Mouse (Mus musculus) adrenal gland, postnatal 14 days (tissue): ENCODE measurements around the gene Tph2. TPM values are rescaled to one million over a fixed set of nuclear protein-coding genes. Genes with fewer than 3 reads are reported as not detected.

Experiments
- DNase-seq: peaks from one replicate; pipeline ENCODE4 v3.0.0; 2021; ENCODE audit warnings: mixed read lengths
- total RNA-seq: library from RNA; stranded (reverse); gene quantifications from 2 replicates; pipeline ENCODE4 v1.2.3, GENCODE M21; 2021

The Tph2 gene
- total RNA-seq, 1 experiment from 2014 or later, result not detected

GRCm38 (mm10) chr10:115137016-115137415, 47.8 kb downstream of the Tph2 start:
- peak; percentile 45 for DNase-seq

- no peak for DNase-seq
Observed at GRCm38 (mm10) chr10:115127907-115128306, 56.9 kb downstream of the Tph2 start.

GRCm38 (mm10) chr10:115125550-115125949, 59.3 kb downstream of the Tph2 start:
- DNase-seq, result no peak

- DNase-seq, result no peak
Observed at GRCm38 (mm10) chr10:115125027-115125426, 59.8 kb downstream of the Tph2 start.

GRCm38 (mm10) chr10:115107666-115108540, 76.9 kb downstream of the Tph2 start:
- DNase-seq, result peak; percentile 53

GRCm38 (mm10) chr10:115104175-115104574, 80.6 kb downstream of the Tph2 start:
- peak; percentile 27 for DNase-seq

- DNase-seq, result peak; percentile 31
Observed at GRCm38 (mm10) chr10:115099890-115100580, 84.8 kb downstream of the Tph2 start.

- DNase-seq, result peak; percentile 40
Observed at GRCm38 (mm10) chr10:115097163-115097562, 87.7 kb downstream of the Tph2 start.

GRCm38 (mm10) chr10:115096191-115096590, 88.6 kb downstream of the Tph2 start:
- DNase-seq, result no peak

- DNase-seq, result no peak
Observed at GRCm38 (mm10) chr10:115078232-115078631, 106.6 kb downstream of the Tph2 start.

GRCm38 (mm10) chr10:115069123-115069911, 115.5 kb downstream of the Tph2 start:
- DNase-seq, result no peak

- no peak for DNase-seq
Observed at GRCm38 (mm10) chr10:115063936-115064335, 120.9 kb downstream of the Tph2 start.

GRCm38 (mm10) chr10:115061498-115061897, 123.3 kb downstream of the Tph2 start:
- no peak for DNase-seq

- DNase-seq, result no peak
Observed at GRCm38 (mm10) chr10:115060759-115061158, 124.1 kb downstream of the Tph2 start.

GRCm38 (mm10) chr10:115051602-115052001, 133.2 kb downstream of the Tph2 start:
- DNase-seq, result no peak

GRCm38 (mm10) chr10:115050674-115051073, 134.1 kb downstream of the Tph2 start:
- no peak for DNase-seq

GRCm38 (mm10) chr10:115050178-115050577, 134.6 kb downstream of the Tph2 start:
- DNase-seq, result no peak

GRCm38 (mm10) chr10:115048565-115048964, 136.3 kb downstream of the Tph2 start:
- no peak for DNase-seq

GRCm38 (mm10) chr10:115035748-115036147, 149.1 kb downstream of the Tph2 start:
- no peak for DNase-seq
